Mouse (Mus musculus): Measurements from ENCODE around the gene Adora1. TPM values are rescaled to one million over a fixed set of nuclear protein-coding genes. Genes with fewer than 3 reads are reported as not detected.

Gene Adora1
- polyA plus RNA-seq, 1 experiment from 2014 or later = 20.5 TPM

DNA sequence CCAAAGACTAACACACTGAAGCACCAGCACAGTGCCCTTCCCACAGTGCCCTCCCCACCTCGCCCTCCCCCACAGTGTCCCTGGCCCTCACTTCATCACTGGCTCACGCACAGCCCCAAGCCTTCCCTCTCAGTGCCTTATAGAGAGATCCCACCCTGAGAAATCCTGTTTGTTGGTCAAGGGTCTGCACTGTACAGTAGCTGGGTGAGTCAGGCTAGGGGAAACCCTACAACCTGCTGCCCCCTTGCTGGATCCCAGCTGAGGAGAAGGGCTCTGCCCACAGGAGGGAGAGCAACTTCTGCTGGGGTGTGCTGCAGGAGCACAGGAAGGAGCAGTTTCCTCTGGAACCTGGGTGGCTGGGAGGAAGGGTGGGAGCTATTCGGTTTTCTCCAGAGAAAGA, 911 bp upstream of the Adora1 start:
- Histone ChIP-seq H3K4me2 (peak overlapping the region; percentile 95; the same call in 1 of the 2 replicates), H3K36me3 (no peaks in the 10 kb centered on the region), H3K9me3 (replicated peaks) (no peaks in the 10 kb centered on the region), H3K9ac (no peak overlapping the region), H3K27ac (no peak overlapping the region), H3K4me1 (replicated peaks) (peaks cover 63% of the 10 kb centered on the region), H3K4me3 (no peak overlapping the region), H3K27me3 (peaks cover 36% of the 10 kb centered on the region)
- no peak for ATAC-seq (replicated peaks; ENCODE audit: insufficient number of reproducible peaks, insufficient read depth, low FRiP score, low read depth)
- WGBS = 52% methylated on average over 3 of the region's 3 CpGs

DNA sequence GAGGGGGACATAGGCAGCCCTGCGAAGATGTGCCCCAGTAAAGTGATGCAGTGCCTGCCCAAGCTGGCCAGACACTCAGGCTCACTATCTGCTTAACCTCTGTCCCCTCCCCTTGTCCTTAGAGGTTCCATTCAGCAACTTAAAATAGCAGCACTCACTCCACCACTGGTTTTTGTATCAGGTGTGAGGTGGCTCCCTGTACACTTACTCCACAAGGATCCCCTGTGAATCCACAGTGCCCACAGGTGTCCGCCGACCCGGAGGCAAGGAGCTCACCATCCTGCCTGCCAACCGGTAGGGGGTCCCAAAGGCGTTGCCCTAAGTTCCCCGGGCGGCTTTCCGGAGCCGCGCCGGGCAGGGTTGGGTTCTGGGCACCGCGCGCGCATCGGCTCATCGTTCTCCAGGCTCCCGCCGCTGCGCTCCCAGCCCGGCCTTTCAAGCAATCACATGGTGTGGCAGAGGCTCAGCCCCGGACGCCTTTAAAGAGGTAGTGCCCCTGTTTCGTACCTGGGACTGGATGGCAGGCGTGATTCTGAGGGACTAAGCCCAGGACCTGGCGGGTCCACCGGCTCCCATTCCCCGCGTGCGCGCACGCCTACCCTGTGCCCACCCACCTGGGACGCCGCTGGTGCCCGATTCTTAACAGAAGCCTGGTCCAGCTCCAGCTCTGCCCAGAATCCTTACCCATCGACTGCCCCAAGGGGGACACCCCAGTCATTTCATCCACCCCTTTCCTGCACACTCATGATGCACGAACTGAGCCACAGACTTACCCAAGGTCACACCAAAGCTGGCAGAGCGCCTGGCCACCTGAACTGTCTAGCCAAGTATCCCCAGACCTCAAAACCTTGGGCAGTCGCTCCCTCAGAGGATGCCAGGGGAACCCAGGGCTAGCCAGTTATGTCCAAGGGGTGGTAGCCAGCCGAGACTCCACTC, 508 bp downstream of the Adora1 start:
- ATAC-seq (replicated peaks; ENCODE audit: insufficient number of reproducible peaks, insufficient read depth, low FRiP score, low read depth) = peak; percentile 41; the same call in 1 of the 2 replicates
- Histone ChIP-seq H3K27me3 (peaks cover 36% of the 10 kb centered on the region), H3K36me3 (no peaks in the 10 kb centered on the region), H3K27ac (peak overlapping the region; percentile 92), H3K9ac (peak overlapping the region; percentile 53), H3K9me3 (replicated peaks) (no peaks in the 10 kb centered on the region), H3K4me3 (peak overlapping the region; percentile 54), H3K4me1 (replicated peaks) (peaks cover 76% of the 10 kb centered on the region), H3K4me2 (peak overlapping the region; percentile 95)
- 1% methylated on average over 41 of the region's 41 CpGs for WGBS

DNA sequence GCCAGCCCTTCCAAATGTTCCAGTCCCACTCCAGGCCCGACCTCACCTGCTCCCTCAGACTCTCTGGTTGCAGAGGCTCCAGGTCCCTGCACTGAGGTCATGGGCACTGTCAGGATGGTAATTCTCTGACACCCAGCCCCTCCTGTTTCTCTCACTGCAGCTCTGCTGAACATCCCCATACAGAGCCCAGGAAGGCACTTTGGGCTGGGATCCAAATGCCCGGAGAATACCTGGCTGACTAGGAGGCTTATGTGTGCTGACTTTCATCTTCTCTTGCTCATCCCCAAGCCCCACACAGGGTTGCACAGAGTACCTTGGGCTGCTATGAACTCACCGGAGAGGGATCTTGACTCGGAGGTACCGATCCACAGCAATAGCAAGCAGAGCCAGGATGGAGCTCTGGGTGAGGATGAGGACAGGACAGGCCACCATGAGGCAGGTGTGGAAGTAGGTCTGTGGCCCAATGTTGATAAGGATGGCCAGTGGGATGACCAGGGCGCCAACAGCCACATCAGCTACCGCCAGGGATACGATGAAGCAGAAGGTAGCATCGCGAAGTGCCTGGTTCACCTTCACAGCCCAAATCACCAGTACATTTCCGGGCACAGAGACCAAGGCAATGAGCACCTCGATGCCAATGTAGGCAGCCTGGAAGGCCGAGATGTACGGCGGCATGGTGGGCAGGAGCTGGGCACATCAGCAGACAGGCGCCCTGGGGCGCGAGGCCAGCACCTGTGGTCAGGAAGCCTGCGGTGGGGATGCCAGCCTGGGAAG, 1.4 kb downstream of the Adora1 start:
- Histone ChIP-seq H3K9ac (peak overlapping the region; percentile 53), H3K27ac (peak overlapping the region; percentile 92), H3K4me3 (peak overlapping the region; percentile 54), H3K27me3 (peaks cover 36% of the 10 kb centered on the region), H3K36me3 (no peaks in the 10 kb centered on the region), H3K4me1 (replicated peaks) (peaks cover 70% of the 10 kb centered on the region), H3K4me2 (peak overlapping the region; percentile 95), H3K9me3 (replicated peaks) (no peaks in the 10 kb centered on the region)
- 42% methylated on average over 19 of the region's 19 CpGs for WGBS
- no peak for ATAC-seq (replicated peaks; ENCODE audit: insufficient number of reproducible peaks, insufficient read depth, low FRiP score, low read depth)

DNA sequence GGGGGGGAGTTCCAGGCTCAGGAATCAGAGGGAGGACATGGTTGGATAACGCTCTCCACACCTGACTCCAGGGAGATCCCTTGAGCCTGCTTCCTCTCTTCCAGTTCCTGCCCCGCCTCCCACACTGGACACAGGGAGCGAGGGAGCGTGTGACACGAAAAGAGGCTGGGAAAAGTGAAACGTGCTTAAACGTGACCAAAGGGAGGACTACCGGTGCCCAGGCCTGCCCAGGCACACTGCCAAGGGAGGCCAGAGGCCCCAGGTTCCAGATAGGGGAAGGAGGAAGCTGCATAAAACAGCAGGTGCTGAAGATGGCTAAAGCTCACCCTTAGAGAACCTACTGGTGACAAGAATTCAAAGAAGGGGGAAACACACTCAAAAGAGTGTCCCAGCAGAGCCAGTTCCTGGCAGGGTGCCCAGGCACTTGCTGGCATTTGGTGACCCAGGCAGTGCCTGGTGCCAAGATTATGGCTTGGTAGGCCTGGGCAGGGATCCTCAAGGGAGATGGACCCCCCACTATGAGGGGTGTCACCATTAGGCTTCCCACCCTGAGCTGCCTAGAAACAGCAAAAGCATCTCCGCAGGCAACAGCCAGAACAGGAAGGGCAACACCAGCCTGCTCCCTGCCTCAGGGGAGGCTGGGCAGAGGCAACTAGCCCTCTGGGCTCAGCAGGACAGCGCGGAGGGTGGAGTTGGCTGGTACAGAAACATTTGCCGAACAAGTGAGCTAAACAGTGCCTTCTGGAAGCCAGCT, 2.3 kb downstream of the Adora1 start:
- ATAC-seq (replicated peaks; ENCODE audit: insufficient number of reproducible peaks, insufficient read depth, low FRiP score, low read depth) = peak; percentile 59
- Histone ChIP-seq H3K27me3 (peaks cover 36% of the 10 kb centered on the region), H3K4me1 (replicated peaks) (peaks cover 68% of the 10 kb centered on the region), H3K27ac (peak overlapping the region; percentile 92), H3K9ac (peak overlapping the region; percentile 53), H3K9me3 (replicated peaks) (no peaks in the 10 kb centered on the region), H3K4me2 (peak overlapping the region; percentile 95), H3K36me3 (no peaks in the 10 kb centered on the region), H3K4me3 (peak overlapping the region; percentile 54)
- 29% methylated on average over 12 of the region's 12 CpGs for WGBS

DNA sequence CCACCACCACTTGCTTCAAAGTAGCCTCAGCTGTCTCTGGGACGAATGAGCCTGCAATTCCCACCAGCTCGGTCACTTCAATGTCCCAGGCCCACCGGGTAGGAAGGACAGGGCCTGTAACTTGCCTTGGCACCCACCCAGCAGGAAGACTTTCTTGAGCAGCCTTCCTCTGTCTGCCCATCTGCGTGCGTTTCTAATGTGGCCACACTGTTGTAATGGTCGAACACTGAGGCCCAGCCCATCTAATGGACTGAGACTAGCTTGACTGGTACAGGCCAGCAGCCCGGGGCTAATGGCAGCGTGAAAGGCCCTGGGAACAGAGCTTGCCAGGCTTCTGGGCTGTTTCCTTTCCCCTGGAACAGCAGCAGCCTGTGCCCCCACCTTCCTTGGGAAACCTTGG, 2.9 kb downstream of the Adora1 start:
- Histone ChIP-seq H3K27ac (peak overlapping the region; percentile 92), H3K4me1 (replicated peaks) (peaks cover 67% of the 10 kb centered on the region), H3K9me3 (replicated peaks) (no peaks in the 10 kb centered on the region), H3K27me3 (peaks cover 36% of the 10 kb centered on the region), H3K9ac (peak overlapping the region; percentile 53), H3K4me2 (peak overlapping the region; percentile 95), H3K36me3 (no peaks in the 10 kb centered on the region), H3K4me3 (peak overlapping the region; percentile 54)
- no peak for ATAC-seq (replicated peaks; ENCODE audit: insufficient number of reproducible peaks, insufficient read depth, low FRiP score, low read depth)
- 63% methylated on average over 8 of the region's 8 CpGs for WGBS

DNA sequence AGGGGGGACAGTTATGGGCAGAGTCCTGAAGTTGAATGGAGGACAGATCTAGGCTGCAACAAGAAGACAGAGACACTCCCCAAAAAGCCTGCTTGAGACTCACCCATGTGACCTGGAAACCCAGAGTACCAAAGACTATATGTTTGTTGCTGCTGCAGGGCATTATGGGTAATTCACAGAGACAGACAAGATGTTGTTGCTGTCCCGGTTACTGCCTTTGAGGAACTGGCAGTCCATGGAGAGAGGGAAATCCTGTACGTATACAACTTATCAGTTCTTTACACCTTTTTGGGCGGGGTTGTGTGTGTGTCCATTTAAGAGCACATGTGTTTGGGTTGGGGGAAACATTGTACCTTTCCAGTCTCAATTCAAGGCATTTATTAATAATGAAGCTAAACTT, 3.5 kb downstream of the Adora1 start:
- H3K9me3 ChIP-seq (replicated peaks) = no peaks in the 10 kb centered on the region
- WGBS = 74% methylated on average over 3 of the region's 3 CpGs
- ATAC-seq (replicated peaks; ENCODE audit: insufficient number of reproducible peaks, insufficient read depth, low FRiP score, low read depth) = no peak
- H3K4me3 ChIP-seq = no peak overlapping the region
- H3K4me1 ChIP-seq (replicated peaks) = peaks cover 70% of the 10 kb centered on the region
- no peaks in the 10 kb centered on the region for H3K36me3 ChIP-seq
- peak overlapping the region; percentile 48 for H3K27ac ChIP-seq
- H3K9ac ChIP-seq = no peak overlapping the region
- peaks cover 33% of the 10 kb centered on the region for H3K27me3 ChIP-seq
- H3K4me2 ChIP-seq = no peak overlapping the region

DNA sequence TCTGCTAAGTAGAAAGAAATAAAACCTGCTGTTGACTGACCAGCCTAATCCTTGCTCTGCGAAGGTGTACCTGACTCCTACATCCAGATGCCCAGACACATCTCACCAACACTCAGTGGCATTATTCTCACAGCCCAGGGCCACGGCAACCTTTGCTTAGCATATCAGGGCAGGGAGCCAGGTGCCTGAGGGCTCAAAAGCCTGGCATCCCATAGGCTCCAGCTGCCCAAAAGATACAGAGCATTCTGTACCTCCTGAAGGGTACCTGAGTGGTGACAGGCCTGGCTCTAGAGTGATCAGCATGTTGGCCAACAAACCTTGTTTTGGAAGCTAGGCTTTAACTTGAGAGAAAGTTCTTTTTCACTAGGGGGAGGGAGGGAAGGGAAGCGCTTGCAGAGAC, 4.0 kb downstream of the Adora1 start:
- no peak overlapping the region for H3K4me3 ChIP-seq
- peaks cover 28% of the 10 kb centered on the region for H3K27me3 ChIP-seq
- H3K9ac ChIP-seq = no peak overlapping the region
- H3K36me3 ChIP-seq = no peaks in the 10 kb centered on the region
- WGBS = 66% methylated on average over 3 of the region's 3 CpGs
- H3K9me3 ChIP-seq (replicated peaks) = no peaks in the 10 kb centered on the region
- H3K4me1 ChIP-seq (replicated peaks) = peaks cover 74% of the 10 kb centered on the region
- ATAC-seq (replicated peaks; ENCODE audit: insufficient number of reproducible peaks, insufficient read depth, low FRiP score, low read depth) = no peak
- H3K27ac ChIP-seq = peak overlapping the region; percentile 48
- H3K4me2 ChIP-seq = peak overlapping the region; percentile 17; the same call in 1 of the 2 replicates

DNA sequence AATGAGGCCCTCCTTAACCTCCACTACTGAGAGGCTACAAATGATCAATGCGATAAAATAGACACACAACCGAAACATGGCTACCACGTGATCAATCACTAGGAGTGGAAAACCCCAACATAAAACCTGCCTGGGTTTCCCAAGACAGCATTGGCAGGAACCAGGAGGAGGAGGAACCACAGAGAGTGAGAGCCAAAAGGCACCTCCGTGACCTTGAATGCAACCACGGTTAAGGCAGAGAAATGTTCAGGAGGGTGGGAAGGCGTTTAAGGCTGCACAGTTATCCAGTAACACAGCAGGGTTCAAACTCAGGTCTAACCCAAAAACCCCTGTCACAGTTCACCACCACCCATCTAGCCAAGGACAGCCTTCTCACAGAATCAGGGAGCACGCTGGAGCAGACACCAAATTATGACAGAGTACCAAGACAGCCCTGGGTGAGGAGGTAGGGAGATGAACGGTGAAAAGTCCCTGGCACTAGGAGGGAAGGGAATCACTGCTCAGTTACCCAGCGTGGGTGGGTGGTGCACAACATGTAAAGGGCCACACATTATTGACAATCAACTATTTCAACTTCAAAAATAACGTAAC, 4.5 kb downstream of the Adora1 start:
- H3K4me1 ChIP-seq (replicated peaks) = peaks cover 70% of the 10 kb centered on the region
- H3K4me3 ChIP-seq = no peak overlapping the region
- no peak for ATAC-seq (replicated peaks; ENCODE audit: insufficient number of reproducible peaks, insufficient read depth, low FRiP score, low read depth)
- peak overlapping the region; percentile 48 for H3K27ac ChIP-seq
- no peak overlapping the region for H3K9ac ChIP-seq
- no peaks in the 10 kb centered on the region for H3K36me3 ChIP-seq
- H3K27me3 ChIP-seq = peaks cover 24% of the 10 kb centered on the region
- H3K9me3 ChIP-seq (replicated peaks) = no peaks in the 10 kb centered on the region
- H3K4me2 ChIP-seq = peak overlapping the region; percentile 17; the same call in 1 of the 2 replicates
- 77% methylated on average over 10 of the region's 10 CpGs for WGBS

DNA sequence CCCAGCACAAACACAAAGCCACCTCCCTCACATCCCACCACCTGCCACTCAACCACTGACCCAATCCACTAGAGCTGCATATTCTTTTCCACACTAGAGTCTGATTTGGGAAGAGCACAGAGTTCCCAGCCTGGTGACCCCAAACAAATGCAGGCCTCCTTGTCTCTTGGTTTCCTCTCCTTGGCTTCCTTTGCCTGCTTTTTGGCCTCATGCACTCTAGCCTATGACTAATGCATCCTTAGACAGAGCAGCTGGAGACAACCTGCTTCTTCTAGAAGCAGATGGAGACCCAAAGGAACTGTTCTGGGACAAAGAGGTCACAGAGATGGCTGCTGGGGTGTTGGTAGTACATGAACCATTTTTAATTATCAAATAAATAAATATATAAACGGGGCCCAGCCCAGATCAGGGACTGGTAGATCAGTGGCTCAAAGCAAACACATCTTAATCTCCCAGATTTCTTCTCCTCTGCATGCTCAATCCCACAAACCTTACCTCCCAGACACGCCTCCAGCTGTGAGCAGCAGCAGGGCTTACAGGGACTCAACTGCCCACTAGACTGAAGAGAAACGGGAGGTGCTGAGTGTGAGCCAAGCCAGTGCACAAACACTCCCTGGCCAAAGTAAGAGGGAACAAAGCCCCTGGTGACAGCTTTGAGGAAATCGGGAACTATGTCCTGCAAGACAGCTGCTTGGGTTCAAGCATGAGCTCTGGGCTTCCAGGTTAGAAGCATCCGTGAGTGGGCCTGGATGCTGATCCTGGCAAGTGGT, 5.2 kb downstream of the Adora1 start:
- Histone ChIP-seq H3K9me3 (replicated peaks) (no peaks in the 10 kb centered on the region), H3K4me1 (replicated peaks) (peaks cover 62% of the 10 kb centered on the region), H3K27me3 (peaks cover 16% of the 10 kb centered on the region), H3K27ac (no peak overlapping the region), H3K4me2 (no peak overlapping the region), H3K36me3 (no peaks in the 10 kb centered on the region), H3K4me3 (no peak overlapping the region), H3K9ac (no peak overlapping the region)
- no peak for ATAC-seq (replicated peaks; ENCODE audit: insufficient number of reproducible peaks, insufficient read depth, low FRiP score, low read depth)
- 58% methylated on average over 5 of the region's 5 CpGs for WGBS

DNA sequence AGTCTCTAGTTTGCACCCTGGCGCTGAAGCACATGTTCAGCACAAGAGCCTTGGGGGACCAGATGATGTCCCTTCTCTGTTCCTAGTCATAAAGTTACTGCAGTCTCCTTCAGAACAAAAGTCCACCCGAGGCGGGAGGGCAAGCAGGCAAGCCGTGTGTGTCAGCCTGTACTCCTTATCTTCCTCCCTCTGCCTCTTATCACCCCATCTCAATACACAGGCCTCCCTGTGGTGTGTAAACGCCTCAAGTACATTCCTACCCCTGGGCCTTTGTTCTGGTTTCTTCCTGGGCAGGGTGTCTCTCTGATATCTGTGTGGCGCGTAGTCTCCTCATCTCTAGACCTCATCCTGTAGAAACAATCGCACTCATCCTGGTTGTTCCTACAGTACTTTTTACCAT, 8.5 kb downstream of the Adora1 start:
- 0 out of 2 replicates have a peak, but pooled peaks cover 5% of the 10 kb centered on the region for H3K27me3 ChIP-seq
- H3K27ac ChIP-seq = no peak overlapping the region
- no peaks in the 10 kb centered on the region for H3K9me3 ChIP-seq (replicated peaks)
- no peak for ATAC-seq (replicated peaks; ENCODE audit: insufficient number of reproducible peaks, insufficient read depth, low FRiP score, low read depth)
- H3K4me2 ChIP-seq = no peak overlapping the region
- no peak overlapping the region for H3K9ac ChIP-seq
- no peak overlapping the region for H3K4me3 ChIP-seq
- H3K4me1 ChIP-seq (replicated peaks) = peaks cover 54% of the 10 kb centered on the region
- H3K36me3 ChIP-seq = no peaks in the 10 kb centered on the region
- 58% methylated on average over 8 of the region's 8 CpGs for WGBS

Data from heart, embryonic 15.5 days (tissue).